Mouse (Mus musculus) cerebellum, adult 9-10 months (tissue): ENCODE data around the gene Cdk9.
A peak's percentile ranks its signal among the peaks of the same experiment; 100 is the strongest.

ENCODE experiments used
- DNase-seq: peaks from one replicate; pipeline ENCODE4 v3.0.0; 2022

Cdk9 gene

GRCm38 (mm10) chr2:32731911-32732310 lies 19.0 kb upstream of the Cdk9 start:
- no peak for DNase-seq

GRCm38 (mm10) chr2:32730854-32731253 lies 18.0 kb upstream of the Cdk9 start:
- DNase-seq = no peak

GRCm38 (mm10) chr2:32729547-32729946 lies 16.7 kb upstream of the Cdk9 start:
- no peak for DNase-seq

- no peak for DNase-seq
These were observed 15.6 kb upstream of the Cdk9 start for GRCm38 (mm10) chr2:32728463-32728862.

- peak; percentile 93 for DNase-seq
These were observed 14.6 kb upstream of the Cdk9 start for GRCm38 (mm10) chr2:32727435-32727834.

- no peak for DNase-seq
These were observed 12.2 kb upstream of the Cdk9 start for GRCm38 (mm10) chr2:32724832-32725790.

- DNase-seq = no peak
These were observed 11.3 kb upstream of the Cdk9 start for GRCm38 (mm10) chr2:32724149-32724548.

DNA sequence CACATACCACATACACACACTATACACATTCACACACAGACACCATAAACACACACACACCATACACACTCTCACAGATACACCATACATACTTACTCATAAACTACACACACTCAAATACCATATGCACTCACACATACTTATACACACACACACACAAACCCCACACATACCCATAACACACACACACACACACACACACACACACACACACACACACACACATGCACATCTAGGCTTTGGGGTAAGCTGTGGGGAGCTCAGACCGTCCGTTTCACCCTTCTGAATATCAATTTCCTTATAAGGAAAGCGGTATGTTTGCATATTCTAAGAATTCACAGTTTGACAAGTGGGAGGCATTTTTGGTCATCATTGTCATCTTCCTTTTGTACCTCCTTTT lies 9.7 kb upstream of the Cdk9 start:
- DNase-seq = no peak

- no peak for DNase-seq
These were observed 9.2 kb upstream of the Cdk9 start for GRCm38 (mm10) chr2:32722046-32722445.

GRCm38 (mm10) chr2:32720681-32721229 lies 7.9 kb upstream of the Cdk9 start, which contains the start of gene Sh2d3c:
Gene Sh2d3c (plus strand): TSS chr2:32721055.
- DNase-seq = no peak

- DNase-seq = no peak
These were observed 7.2 kb upstream of the Cdk9 start for GRCm38 (mm10) chr2:32720053-32720452.

GRCm38 (mm10) chr2:32718761-32719160 lies 5.9 kb upstream of the Cdk9 start:
- DNase-seq = no peak

GRCm38 (mm10) chr2:32714987-32715425 lies 2.1 kb upstream of the Cdk9 start:
- DNase-seq = peak; percentile 55

DNA sequence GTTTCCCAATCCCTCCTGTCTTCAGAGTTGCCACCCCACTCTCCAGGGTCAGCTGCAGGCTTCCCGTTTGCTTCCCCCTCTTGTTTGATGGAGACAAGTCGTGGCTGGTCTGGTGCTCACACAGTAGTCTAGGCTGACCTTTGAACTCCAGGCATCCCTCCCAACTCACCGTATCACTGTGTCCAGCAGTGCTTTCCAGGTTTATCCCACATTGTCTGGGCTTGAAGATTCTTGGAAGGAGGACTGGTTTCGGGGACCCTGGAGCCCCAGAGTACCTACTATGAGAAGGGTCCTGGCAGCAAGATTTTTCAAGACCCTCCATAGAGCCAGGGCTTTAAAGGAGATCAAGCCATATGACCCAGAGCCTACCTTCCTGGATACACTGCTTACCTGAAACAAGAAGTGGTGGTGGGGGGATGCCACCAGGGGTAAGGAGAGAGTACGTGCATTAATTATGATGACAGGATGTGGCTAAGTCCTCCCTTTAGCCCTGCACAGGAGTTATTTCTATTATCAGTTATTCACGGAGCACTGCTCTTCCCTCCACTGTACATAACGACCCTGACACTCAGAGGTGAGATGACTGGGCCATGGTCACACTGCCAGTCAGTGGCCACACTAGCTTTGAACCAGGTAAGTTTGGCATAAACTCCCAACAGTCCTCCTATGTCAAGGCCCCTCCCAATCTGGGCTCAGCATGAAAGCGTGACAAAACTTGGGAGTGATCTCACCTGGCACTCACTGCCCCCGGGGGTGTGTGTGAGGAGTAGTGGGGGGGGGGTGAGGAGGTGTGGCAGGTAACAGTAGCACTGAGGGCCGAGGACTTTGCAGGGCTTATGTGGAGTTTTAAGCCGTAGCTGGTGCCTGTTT lies 1.5 kb upstream of the Cdk9 start:
- DNase-seq = peak; percentile 74

DNA sequence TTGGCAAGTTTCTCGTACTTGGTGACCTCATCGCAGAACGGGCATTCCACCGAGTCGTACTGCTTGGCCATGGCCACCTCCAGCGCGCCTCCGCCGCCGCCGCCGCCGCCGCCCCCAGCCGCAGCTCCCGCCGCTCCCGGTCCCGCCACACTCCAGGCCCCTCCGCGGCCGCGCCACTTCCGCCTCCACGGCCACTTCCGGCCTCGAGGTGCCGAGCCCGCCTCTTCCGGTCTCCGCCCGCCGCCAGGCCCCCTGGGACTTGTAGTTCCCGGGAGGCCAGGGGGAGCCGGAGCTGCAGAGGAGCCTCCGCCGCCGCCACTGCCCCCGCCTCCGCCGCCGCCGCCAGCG lies 316 bp downstream of the Cdk9 start:
- peak; percentile 95 for DNase-seq

DNA sequence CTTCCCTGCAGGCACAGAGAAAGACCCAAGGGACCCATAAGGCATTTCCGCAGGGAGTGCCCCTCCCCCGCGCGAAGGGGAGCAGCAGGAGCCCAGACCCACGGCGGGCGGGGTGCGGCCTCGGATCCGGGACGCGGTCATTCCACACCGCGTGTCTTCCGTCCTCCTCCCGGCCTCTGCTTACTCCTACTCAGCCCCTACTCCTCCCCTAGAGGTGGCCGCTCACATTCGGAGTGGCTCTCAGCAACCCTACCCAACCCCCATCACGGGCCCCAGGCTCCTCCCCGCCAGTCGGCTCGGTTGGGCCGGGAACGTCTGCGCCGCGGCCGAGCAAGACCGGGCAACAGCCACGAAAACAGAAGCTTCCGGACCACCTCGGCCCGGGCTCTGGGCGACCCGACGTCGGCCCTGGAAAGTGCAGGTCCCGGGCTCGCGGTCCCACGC lies 746 bp downstream of the Cdk9 start:
- DNase-seq = peak; percentile 74

DNA sequence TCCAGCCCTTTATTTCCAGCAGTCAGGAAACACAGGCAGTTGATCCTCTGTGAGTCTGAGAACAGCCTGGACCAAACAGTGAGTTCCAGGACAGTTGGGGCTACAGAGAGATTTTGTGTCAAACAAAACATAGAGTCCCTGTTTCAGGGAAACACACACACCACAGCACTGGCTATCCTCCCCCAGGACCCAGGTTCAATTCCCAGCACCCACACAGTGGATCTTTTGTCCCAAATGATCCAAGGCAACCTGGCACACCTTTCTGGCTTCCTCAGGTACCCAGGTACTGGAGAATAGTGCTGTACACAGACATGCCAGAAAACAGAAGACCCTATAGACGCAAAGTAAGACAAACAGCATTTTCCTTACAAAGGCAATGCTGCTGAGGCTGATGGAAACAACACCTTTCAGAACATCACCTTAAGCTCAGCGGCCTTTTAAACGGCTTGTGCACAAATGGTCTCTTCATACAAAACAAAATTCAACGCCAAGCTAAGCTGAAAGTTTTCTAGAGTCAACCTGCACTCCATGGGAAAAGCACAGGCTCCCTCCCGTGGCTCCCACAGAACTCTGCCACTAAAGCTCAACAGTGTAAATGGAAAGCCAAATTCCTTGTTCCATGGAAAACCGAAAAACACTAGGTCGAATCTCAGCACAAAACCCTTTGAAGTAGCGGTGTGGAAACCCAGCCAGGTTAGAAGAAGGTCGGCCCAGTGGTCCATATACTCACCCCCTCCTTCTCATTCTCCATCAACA lies 1.4 kb downstream of the Cdk9 start:
- no peak for DNase-seq

DNA sequence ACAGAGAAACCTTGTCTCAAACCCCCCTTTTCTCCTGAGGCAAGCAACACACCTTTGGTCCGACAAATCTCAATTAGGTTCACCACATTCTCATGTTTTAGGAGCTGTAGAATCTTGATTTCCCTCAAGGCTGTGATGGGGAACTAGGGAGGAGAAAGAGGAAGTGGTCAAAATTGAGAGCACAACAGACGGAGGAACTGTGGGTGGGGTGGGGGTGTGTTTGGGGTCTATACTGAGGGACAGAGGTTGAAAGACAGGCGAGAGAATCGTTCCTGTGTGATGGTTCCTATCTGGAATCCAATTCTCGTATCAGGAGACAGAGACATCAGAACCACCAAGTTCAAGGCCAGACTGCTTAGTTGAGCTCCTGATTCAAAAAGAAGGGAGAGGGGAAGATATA lies 2.5 kb downstream of the Cdk9 start:
- no peak for DNase-seq

DNA sequence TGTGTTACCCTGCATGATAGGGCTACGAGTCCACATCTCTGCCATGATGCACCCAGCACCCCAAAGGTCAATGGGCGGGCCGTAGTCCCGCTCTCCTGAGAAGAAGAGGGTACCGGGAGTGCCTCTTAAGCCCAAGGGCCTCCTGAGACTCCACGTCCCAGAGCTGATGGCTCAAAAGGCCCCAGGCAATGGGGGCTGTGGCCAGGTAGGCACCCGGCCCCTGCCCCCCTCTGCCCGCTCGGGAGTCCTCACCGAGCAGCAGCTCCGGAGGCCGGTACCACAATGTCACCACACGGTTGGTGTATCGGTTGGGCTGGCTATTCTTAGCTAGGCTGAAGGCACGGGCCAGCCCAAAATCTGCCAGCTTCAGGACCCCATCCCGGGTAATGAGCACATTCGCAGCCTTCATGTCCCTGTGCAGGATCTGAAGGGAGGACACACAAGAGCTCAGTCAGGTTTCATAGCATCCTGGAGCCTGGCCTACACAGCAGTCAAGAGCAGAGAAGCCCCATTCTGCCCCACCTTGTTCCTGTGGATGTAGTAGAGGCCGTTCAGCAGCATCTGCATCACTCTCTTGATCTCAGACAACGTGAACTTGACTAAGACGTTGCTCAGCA lies 3.2 kb downstream of the Cdk9 start:
- DNase-seq = no peak

DNA sequence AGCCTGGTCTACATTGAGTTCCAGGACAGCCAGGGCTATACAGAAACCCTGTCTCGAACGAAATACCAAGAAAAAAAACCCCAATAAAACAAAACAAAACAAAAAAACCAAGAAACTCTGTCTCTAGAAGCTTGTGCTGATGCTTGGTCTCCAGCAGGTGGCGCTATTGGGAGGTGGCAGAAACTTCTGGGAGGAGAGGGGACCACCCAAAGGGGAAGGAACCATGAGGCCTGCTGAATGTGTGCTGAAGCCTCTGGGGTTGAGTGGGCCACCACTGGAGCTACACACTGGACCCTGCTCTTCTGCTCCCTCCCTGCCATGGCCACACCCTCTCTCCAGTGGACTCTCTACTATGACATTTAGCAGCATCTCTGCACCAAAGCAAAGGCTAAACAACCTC lies 4.2 kb downstream of the Cdk9 start:
- no peak for DNase-seq

DNA sequence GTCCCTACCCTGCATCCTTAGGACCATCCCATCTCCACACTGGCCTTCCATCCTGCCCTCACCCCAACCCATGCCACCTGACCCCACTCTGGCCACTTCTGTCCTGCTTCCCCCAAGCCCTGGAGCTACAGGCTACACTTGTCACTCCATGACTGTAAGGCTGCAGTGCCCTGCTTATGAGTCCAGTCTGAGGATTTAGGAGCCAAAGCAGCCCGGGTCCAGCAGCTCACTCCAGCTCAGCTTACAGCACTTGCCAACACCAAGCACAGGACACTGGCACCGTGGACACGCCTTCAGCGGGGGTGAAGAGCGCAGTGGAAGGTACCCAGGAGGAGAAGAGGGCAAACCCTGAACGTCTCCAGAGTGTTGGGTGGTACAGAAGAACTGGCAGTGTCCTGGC lies 5.9 kb downstream of the Cdk9 start:
- no peak for DNase-seq

DNA sequence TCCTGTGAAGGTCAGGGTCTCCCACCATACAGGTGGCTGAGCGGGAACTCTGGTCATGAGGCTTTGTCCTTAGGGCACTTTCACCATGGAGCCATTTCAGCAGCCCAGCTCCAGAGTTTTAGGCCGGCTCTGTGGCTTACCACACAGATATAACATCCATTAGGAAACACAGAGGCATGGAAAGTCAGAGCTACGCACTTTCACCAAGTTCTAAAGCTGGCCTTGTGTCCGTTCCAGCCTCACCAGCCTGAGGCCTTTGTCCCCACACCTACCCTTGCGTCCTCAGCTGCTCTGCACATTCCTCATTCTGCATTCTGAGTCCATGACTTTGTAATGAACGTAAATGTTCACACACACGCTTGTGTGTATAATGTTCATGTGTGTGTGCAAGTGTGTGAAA lies 7.9 kb downstream of the Cdk9 start:
- DNase-seq = no peak
